9 mouse cellular contexts compared by ENCODE assay signal in genomic region chr19:10602247-10602769, GRCm38 (mm10). TPM values are rescaled to one million over a fixed set of nuclear protein-coding genes. Genes with fewer than 3 reads are reported as not detected.
A peak's percentile ranks its signal among the peaks of the same experiment; 100 is the strongest.
DNase-seq lines count a peak whose midpoint lies in the region; ATAC-seq and TF ChIP-seq lines count a peak whose summit lies in the region.
"Had no signal": no experiment of that assay in that cellular context is flagged by ENCODE, and none has a peak within 500 bp of the region (broad histone marks: within the 10 kb centered on the region; RNA-seq: fewer than 3 reads in every experiment).

No protein-coding gene starts in this region.

- peak overlapping the region; percentile 28 for H3K4me3 ChIP-seq in left cerebral cortex, adult 2 months
- peak overlapping the region; percentile 6; the same call in 1 of the 2 replicates for H3K4me3 ChIP-seq in hindbrain, embryonic 11.5 days (ENCODE audit: low read depth, low read length)
- H3K4me3 ChIP-seq in midbrain, embryonic 14.5 days (replicated peaks; ENCODE audit: low read depth, low read length): peak overlapping the region; percentile 33

- no peaks in the 10 kb centered on the region for H3K9me3 ChIP-seq in hindbrain, embryonic 11.5 days (ENCODE audit: control insufficient read depth, low read length)
- no peaks in the 10 kb centered on the region for H3K9me3 ChIP-seq in midbrain, embryonic 14.5 days (ENCODE audit: control insufficient read depth, low read length)

- intact Hi-C loops in left cerebral cortex, adult 2 months (cut with DNase I): no loop called here
- intact Hi-C loops in left cerebral cortex, postnatal 4 days (cut with DNase I): no loop called here

- no peaks in the 10 kb centered on the region for H3K27me3 ChIP-seq in Patski
- H3K27me3 ChIP-seq in hindbrain, embryonic 11.5 days (ENCODE audit: control insufficient read depth, insufficient read depth, low read length): no peaks in the 10 kb centered on the region
- H3K27me3 ChIP-seq in midbrain, embryonic 14.5 days (ENCODE audit: control insufficient read depth, insufficient read depth, low read length): no peaks in the 10 kb centered on the region

- CTCF ChIA-PET in Patski (lab: Charles Lee): interaction anchor here (0.6 to 5.1 kb wide), 15 partner anchors 10 to 343 kb away, joined by 3 to 49 read pairs (median 4); partner anchors contain the start of genes Cyb561a3, Sdhaf2, Tmem138 and Tmem216

- POLR2A ChIA-PET in Patski (lab: Charles Lee): interaction anchor here (0.6 to 3.6 kb wide), 8 partner anchors 9 to 60 kb away, joined by 3 to 11 read pairs (median 4); no protein-coding TSS in a partner anchor

- 5% methylated on average over 6 of the region's 6 CpGs for WGBS in hindbrain, embryonic 11.5 days
- 0% methylated on average over 6 of the region's 6 CpGs for WGBS in midbrain, embryonic 14.5 days

- peak overlapping the region; percentile 72 for H3K9ac ChIP-seq in hindbrain, embryonic 11.5 days (ENCODE audit: low read depth, low read length)
- H3K9ac ChIP-seq in midbrain, embryonic 14.5 days (replicated peaks; ENCODE audit: low read length): peak overlapping the region; percentile 78

- no peaks in the 10 kb centered on the region for H3K4me1 ChIP-seq in hindbrain, embryonic 11.5 days (replicated peaks; ENCODE audit: control insufficient read depth, insufficient read depth, low read length)
- H3K4me1 ChIP-seq in midbrain, embryonic 14.5 days (ENCODE audit: control insufficient read depth, insufficient read depth, low read length): peaks cover 26% of the 10 kb centered on the region

- no peak for ATAC-seq in Patski
- peak; percentile 60 for ATAC-seq in hindbrain, embryonic 11.5 days (ENCODE audit: low FRiP score)
- ATAC-seq in midbrain, embryonic 14.5 days (ENCODE audit: low FRiP score, low TSS enrichment): peak; percentile 28; the same call in 1 of the 2 replicates

- DNase-seq in left cerebral cortex, adult 2 months (ENCODE audit: extremely low spot score in 1 of 2, low spot score in 2 of 2): no peak
- DNase-seq in left cerebral cortex, postnatal 4 days: no peak
- peak; percentile 10 for DNase-seq in Patski (ENCODE audit: low read depth, low spot score)
- DNase-seq in hindbrain, embryonic 11.5 days (ENCODE audit: low spot score): no peak
- no peak for DNase-seq in midbrain, embryonic 14.5 days
- DNase-seq in c-Kit-positive CD71-positive TER-119-positive erythroid progenitor cells, embryonic 14.5 days (ENCODE audit: low spot score): no peak
- no peak for DNase-seq in frontal cortex, postnatal 10 days (ENCODE audit: low spot score in 2 of 2)
- no peak for DNase-seq in lung, postnatal 10 days

- peak overlapping the region; percentile 26 for H3K4me2 ChIP-seq in hindbrain, embryonic 11.5 days (replicated peaks; ENCODE audit: low read depth, low read length)
- peak overlapping the region; percentile 68 for H3K4me2 ChIP-seq in midbrain, embryonic 14.5 days (ENCODE audit: low read length)

- no peak for TF ChIP-seq CTCF in left cerebral cortex, adult 2 months (IDR thresholded peaks at IDR 0.05)
- no peak for TF ChIP-seq CTCF in Patski (IDR thresholded peaks at IDR 0.05)

- H3K27ac ChIP-seq in left cerebral cortex, adult 2 months: peak overlapping the region; percentile 54
- peak overlapping the region; percentile 87 for H3K27ac ChIP-seq in hindbrain, embryonic 11.5 days (ENCODE audit: low read depth, low read length)
- H3K27ac ChIP-seq in midbrain, embryonic 14.5 days (replicated peaks; ENCODE audit: low read depth, low read length): peak overlapping the region; percentile 97

- in situ Hi-C loops in Patski (cut with MboI; ENCODE audit: low pct_unique_long_range_greater_than_20kb): loop anchor here (5.0 kb wide), 1 partner anchor 40 kb away; no protein-coding TSS in a partner anchor

- no peaks in the 10 kb centered on the region for H3K36me3 ChIP-seq in hindbrain, embryonic 11.5 days (ENCODE audit: control insufficient read depth, insufficient read depth, low read length)
- peaks cover 18% of the 10 kb centered on the region; the same call in 1 of the 2 replicates for H3K36me3 ChIP-seq in midbrain, embryonic 14.5 days (ENCODE audit: control insufficient read depth, insufficient read depth, low read length)

RNA-seq across cellular contexts. Expression of gene Ddb1, which starts 2.8 kb away (rescaled TPM):
- 100 to 1,000 TPM; 191 to 206 TPM for total RNA-seq in left cerebral cortex, adult 2 months (2021)
- 100 to 1,000 TPM; 249 TPM for total RNA-seq in left cerebral cortex, postnatal 4 days (2021)
- 622 TPM for polyA plus RNA-seq in Patski (2021)
- 303 and 389 TPM in 2 replicates for polyA plus RNA-seq in hindbrain, embryonic 11.5 days (2014; fragmentation: Nextera tagmentation; extraction: Ambion mirVana)
- 208 and 247 TPM in 2 replicates for polyA plus RNA-seq in midbrain, embryonic 14.5 days (2014; fragmentation: Nextera tagmentation; extraction: Ambion mirVana)

RNA-seq across cellular contexts. Expression of gene Tkfc, which starts 3.1 kb away (rescaled TPM):
- total RNA-seq in left cerebral cortex, adult 2 months (2021): 10 to 100 TPM; 16.6 to 17.7 TPM
- 10 to 100 TPM; 25.5 to 29.9 TPM for total RNA-seq in left cerebral cortex, postnatal 4 days (2021)
- polyA plus RNA-seq in Patski (2021): 39.4 TPM
- polyA plus RNA-seq in hindbrain, embryonic 11.5 days (2014; fragmentation: Nextera tagmentation; extraction: Ambion mirVana): 20.3 and 23.0 TPM in 2 replicates
- polyA plus RNA-seq in midbrain, embryonic 14.5 days (2014; fragmentation: Nextera tagmentation; extraction: Ambion mirVana): 27.5 and 29.1 TPM in 2 replicates

RNA-seq across cellular contexts. Expression of gene Tmem138, which starts 25.1 kb away (rescaled TPM):
- total RNA-seq in left cerebral cortex, adult 2 months (2021): 10 to 100 TPM; 12.2 to 13.8 TPM
- 10 to 100 TPM; 14.2 to 17.0 TPM for total RNA-seq in left cerebral cortex, postnatal 4 days (2021)
- polyA plus RNA-seq in Patski (2021): 50.3 TPM
- polyA plus RNA-seq in hindbrain, embryonic 11.5 days (2014; fragmentation: Nextera tagmentation; extraction: Ambion mirVana): 58.7 and 62.3 TPM in 2 replicates
- polyA plus RNA-seq in midbrain, embryonic 14.5 days (2014; fragmentation: Nextera tagmentation; extraction: Ambion mirVana): 42.1 and 44.3 TPM in 2 replicates

RNA-seq across cellular contexts. Expression of gene Cyb561a3, which starts 25.3 kb away (rescaled TPM):
- 10 to 100 TPM; 12.7 to 12.8 TPM for total RNA-seq in left cerebral cortex, adult 2 months (2021)
- 10 to 100 TPM; 14.7 to 17.2 TPM for total RNA-seq in left cerebral cortex, postnatal 4 days (2021)
- polyA plus RNA-seq in Patski (2021): 40.0 TPM
- polyA plus RNA-seq in hindbrain, embryonic 11.5 days (2014; fragmentation: Nextera tagmentation; extraction: Ambion mirVana): 12.5 and 17.0 TPM in 2 replicates
- 17.8 and 20.5 TPM in 2 replicates for polyA plus RNA-seq in midbrain, embryonic 14.5 days (2014; fragmentation: Nextera tagmentation; extraction: Ambion mirVana)

RNA-seq across cellular contexts. Expression of gene Vwce, which starts 31.7 kb away (rescaled TPM):
- total RNA-seq in left cerebral cortex, adult 2 months (2021): under 1 TPM; 0.43 to 0.65 TPM
- total RNA-seq in left cerebral cortex, postnatal 4 days (2021): 1 to 10 TPM; 1.3 to 1.8 TPM
- polyA plus RNA-seq in Patski (2021): 0.06 TPM
- 0.25 and 0.86 TPM in 2 replicates for polyA plus RNA-seq in hindbrain, embryonic 11.5 days (2014; fragmentation: Nextera tagmentation; extraction: Ambion mirVana)
- 0.53 and 0.83 TPM in 2 replicates for polyA plus RNA-seq in midbrain, embryonic 14.5 days (2014; fragmentation: Nextera tagmentation; extraction: Ambion mirVana)
- total RNA-seq: common myeloid progenitor, adult 5-6 weeks had no signal
